Mouse (Mus musculus) neural tube, embryonic 13.5 days (tissue): ENCODE results near the gene LTO1. TPM values are rescaled to one million over a fixed set of nuclear protein-coding genes. Genes with fewer than 3 reads are reported as not detected.
"Not testable (repeated sequence)": the region's sequence is repeated elsewhere in the genome, so short reads cannot be mapped to it uniquely, and the experiment has no call there.

Source experiments
- ATAC-seq: fragments of 200-750 bp; cut with Nextera tagmentation; 2 replicates; pipeline ENCODE4 v1.8.0; 2017; ENCODE audit warnings: low read depth, mild to moderate bottlenecking, moderate TSS enrichment, moderate library complexity
- H3K27ac ChIP-seq: fragments of 300-500 bp; sonication (generic); replicated peaks from 2 replicates; pipeline ENCODE4 v1.5.1; 2015; ENCODE audit warnings: moderate library complexity, mild to moderate bottlenecking, inconsistent platforms
- H3K27me3 ChIP-seq: fragments of 300-500 bp; sonication (generic); 2 replicates; pipeline ENCODE4 v1.6.1; 2015; ENCODE audit warnings: mild to moderate bottlenecking, inconsistent platforms
- H3K36me3 ChIP-seq: fragments of 300-500 bp; sonication (generic); 2 replicates; pipeline ENCODE4 v1.6.1; 2015; ENCODE audit warnings: mild to moderate bottlenecking, inconsistent platforms
- H3K4me1 ChIP-seq: fragments of 300-500 bp; sonication (generic); replicated peaks from 2 replicates; pipeline ENCODE4 v1.6.1; 2015; ENCODE audit warnings: inconsistent platforms
- H3K4me2 ChIP-seq: fragments of 300-500 bp; sonication (generic); 2 replicates; pipeline ENCODE4 v1.6.1; 2015; ENCODE audit warnings: inconsistent platforms, mild to moderate bottlenecking, moderate library complexity
- H3K4me3 ChIP-seq: fragments of 300-500 bp; sonication (generic); 2 replicates; pipeline ENCODE4 v1.5.1; 2015; ENCODE audit warnings: mild to moderate bottlenecking, inconsistent platforms
- H3K9ac ChIP-seq: fragments of 300-500 bp; sonication (generic); 2 replicates; pipeline ENCODE4 v1.6.1; 2015; ENCODE audit warnings: moderate library complexity, mild to moderate bottlenecking, inconsistent platforms
- H3K9me3 ChIP-seq: fragments of 300-500 bp; sonication (generic); 2 replicates; pipeline ENCODE4 v1.6.1; 2016; ENCODE audit warnings: inconsistent platforms
- WGBS: fragments of 180-500 bp; shearing (Covaris S2); methylation state at CpG from one replicate; pipeline ENCODE4 v1.1.7; 2015; 5-methylcytosine and 5-hydroxymethylcytosine counted together
- polyA plus RNA-seq: library from polyadenylated mRNA; unstranded; fragments of >200 nt; fragmentation: Nextera tagmentation; extraction: Ambion mirVana; gene quantifications from 2 replicates; pipeline ENCODE4 v1.2.1, GENCODE M21; 2015

LTO1 gene
- polyA plus RNA-seq, 1 experiment from 2014 or later = 33.8 TPM

- Histone ChIP-seq H3K4me1 (peaks cover 29% of the 10 kb centered on the region), H3K4me3 (no peak overlapping the region), H3K36me3 (no peaks in the 10 kb centered on the region), H3K4me2 (no peak overlapping the region), H3K27me3 (peaks cover 41% of the 10 kb centered on the region), H3K9me3 (no peaks in the 10 kb centered on the region), H3K27ac (no peak overlapping the region), H3K9ac (no peak overlapping the region)
- WGBS = 62% methylated on average over 6 of the region's 6 CpGs
- no peak for ATAC-seq
Observed at GRCm38 (mm10) chr7:144892322-144892721, 22.6 kb upstream of the LTO1 start.

DNA sequence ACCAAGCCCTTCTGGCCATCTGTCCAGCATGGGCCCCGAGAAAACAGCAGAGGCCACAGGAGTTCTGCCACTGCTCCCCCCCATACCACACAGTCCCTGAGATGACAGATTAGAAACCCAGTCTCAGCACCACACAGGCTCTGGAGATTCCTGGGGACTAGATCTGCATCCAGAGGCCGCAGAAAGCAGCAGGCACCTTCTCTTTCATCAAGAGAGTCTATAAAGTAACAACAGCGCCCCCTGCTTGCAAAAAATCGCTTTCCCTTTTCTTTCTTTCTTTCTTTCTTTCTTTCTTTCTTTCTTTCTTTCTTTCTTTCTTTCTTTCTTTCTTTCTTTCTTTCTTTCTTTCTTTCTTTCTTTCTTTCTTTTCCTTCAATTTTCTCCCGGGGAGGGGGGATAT lies 20.7 kb upstream of the LTO1 start:
- no peak overlapping the region for H3K4me3 ChIP-seq

DNA sequence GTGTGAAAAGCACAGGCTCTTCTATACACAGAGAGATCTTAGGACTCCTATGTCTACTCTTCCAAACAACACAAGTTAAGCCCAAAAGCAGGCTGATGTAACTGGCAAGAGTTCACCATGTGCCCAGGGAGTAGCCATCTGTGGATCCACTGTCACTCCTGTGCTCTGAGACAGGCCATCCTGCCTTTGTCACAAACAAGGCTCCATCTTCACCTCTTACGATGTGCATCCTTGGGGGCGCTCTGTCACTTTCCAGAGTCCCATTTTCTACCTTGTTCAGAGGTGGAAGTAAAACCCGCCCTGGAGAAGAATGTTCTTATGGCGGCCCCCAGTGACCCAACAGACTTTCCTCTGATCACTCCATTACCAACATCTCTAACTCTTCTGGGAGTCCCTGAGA lies 20.2 kb upstream of the LTO1 start:
- Histone ChIP-seq H3K4me2 (peak overlapping the region; percentile 80), H3K36me3 (no peaks in the 10 kb centered on the region), H3K4me3 (peak overlapping the region; percentile 46), H3K9ac (no peak overlapping the region), H3K27me3 (peaks cover 51% of the 10 kb centered on the region), H3K9me3 (no peaks in the 10 kb centered on the region), H3K27ac (peak overlapping the region; percentile 39; the same call in 1 of the 2 replicates), H3K4me1 (peaks cover 42% of the 10 kb centered on the region)
- ATAC-seq = peak; percentile 9; the same call in 1 of the 2 replicates
- under 1% methylated on average over 4 of the region's 4 CpGs for WGBS

More for the DNA sequence above, 20.7 kb upstream of the LTO1 start:
- WGBS = 3% methylated on average over 5 of the region's 5 CpGs
- Histone ChIP-seq H3K9me3 (no peaks in the 10 kb centered on the region), H3K4me1 (peaks cover 42% of the 10 kb centered on the region), H3K27ac (no peak overlapping the region), H3K4me2 (0 out of 2 replicates have a peak overlapping the region, but pooled peaks have one; percentile 80), H3K27me3 (peaks cover 51% of the 10 kb centered on the region), H3K9ac (no peak overlapping the region), H3K36me3 (no peaks in the 10 kb centered on the region)
- no peak for ATAC-seq

DNA sequence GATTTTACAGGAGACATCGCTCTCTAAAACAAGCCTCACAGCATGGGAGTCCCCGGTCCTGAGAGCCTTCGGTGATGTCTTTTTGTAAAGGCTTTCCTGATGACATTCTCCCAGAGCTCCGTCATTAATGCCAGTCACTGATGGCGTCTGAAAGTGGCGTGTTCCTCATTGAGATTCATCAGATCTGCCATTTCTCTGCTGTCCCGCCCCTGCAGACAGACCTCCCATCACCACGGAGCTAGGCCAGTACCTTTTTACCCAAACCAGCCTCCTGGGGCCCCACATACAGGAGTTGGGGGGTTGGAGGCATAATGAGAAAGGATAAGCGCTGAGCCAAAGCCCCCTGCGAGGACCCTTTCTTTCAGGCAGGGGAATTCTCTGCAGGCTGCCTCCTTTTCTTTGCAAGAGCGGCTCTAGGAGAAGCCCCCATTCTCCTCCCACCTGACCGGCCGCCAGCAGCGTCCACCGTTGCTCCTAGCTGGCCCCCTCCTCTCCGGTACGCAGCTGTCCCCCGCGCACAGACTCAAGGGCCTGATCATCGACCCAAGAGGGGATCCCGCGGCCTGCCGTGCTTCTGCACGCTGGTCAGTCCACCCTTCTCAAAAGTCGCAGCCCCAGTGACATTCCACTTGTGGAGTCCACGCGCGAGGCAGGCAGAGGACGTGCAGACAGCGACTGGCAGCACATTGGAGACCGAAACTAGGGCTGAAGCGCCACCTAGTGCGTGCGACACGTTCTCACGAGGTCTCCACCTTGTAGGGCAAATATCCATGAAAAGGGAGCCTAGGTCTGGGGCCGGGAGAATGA lies 19.4 kb upstream of the LTO1 start:
- Histone ChIP-seq H3K27me3 (peaks cover 50% of the 10 kb centered on the region), H3K9me3 (no peaks in the 10 kb centered on the region), H3K27ac (peak overlapping the region; percentile 83), H3K4me1 (peaks cover 42% of the 10 kb centered on the region), H3K4me3 (peak overlapping the region; percentile 46), H3K4me2 (peak overlapping the region; percentile 80), H3K36me3 (no peaks in the 10 kb centered on the region), H3K9ac (peak overlapping the region; percentile 71)
- under 1% methylated on average over 37 of the region's 37 CpGs for WGBS
- ATAC-seq = peak; percentile 76

DNA sequence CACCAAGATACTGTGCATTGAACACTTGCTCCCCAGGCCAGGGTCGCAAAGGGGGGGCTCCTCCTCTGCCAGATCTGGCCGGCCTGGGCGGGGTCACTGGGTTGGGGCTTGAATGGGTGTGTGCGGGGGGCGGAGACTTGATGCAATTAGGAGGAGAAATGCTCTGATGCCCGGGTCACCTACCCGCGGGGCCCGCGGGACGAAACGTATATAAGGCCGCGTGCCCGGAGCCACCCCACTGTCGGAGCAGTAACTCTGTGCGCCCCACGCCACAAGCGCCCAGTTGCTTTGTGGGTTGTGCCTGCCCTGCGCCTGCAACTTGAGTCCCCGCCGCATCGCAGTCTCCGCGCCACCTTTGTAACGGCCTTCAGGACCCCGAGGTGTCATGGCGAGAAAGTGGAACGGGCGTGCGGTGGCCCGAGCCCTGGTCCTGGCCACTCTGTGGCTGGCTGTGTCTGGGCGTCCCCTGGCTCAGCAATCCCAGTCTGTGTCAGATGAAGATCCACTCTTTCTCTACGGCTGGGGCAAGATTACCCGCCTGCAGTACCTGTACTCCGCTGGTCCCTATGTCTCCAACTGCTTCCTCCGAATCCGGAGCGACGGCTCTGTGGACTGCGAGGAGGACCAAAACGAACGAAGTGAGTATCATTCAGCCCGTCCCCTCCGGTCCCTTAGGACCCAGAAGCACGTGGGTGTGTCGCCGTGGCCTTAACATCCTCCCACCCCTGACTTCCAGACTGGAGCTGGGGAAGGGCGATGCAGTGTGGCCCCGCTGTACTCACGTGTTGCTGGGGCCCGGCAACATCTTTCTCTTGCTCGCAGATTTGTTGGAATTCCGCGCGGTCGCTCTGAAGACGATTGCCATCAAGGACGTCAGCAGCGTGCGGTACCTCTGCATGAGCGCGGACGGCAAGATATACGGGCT lies 18.3 kb upstream of the LTO1 start, which contains the start of gene Fgf15:
TSS of gene Fgf15 (plus strand) at position 238 of the 925 bp plus-strand sequence.
- Histone ChIP-seq H3K4me1 (peaks cover 42% of the 10 kb centered on the region), H3K9ac (peak within 1 kb of the TSS; percentile 71), H3K4me2 (peak within 1 kb of the TSS; percentile 80), H3K36me3 (no peaks in the 10 kb centered on the region), H3K4me3 (peak within 1 kb of the TSS; percentile 46), H3K9me3 (no peaks in the 10 kb centered on the region), H3K27me3 (peaks cover 50% of the 10 kb centered on the region), H3K27ac (peak within 1 kb of the TSS; percentile 83)
- under 1% methylated on average over 65 of the region's 65 CpGs for WGBS
- 0 out of 2 replicates have a peak, but pooled peaks have one; percentile 14 for ATAC-seq

DNA sequence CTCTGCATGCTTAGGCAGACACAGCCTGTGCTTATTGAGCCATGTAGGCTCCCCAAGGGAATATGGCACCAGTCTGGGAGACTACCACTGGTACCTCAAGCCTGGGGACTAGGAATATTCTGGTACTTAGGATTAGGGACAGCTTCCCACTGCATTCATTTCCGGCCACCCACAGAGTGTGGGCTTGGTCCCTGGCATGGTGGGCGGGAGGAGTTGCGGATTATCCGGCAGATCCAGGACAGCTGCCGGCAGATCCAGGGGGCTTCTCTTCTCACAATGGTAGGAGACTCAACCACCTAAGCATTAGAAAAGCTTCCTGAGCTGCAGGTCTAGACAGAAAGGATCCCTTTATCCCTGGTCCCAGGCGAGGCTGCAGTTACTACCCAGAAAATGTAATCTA lies 16.4 kb upstream of the LTO1 start:
- H3K4me3 ChIP-seq = peak overlapping the region; percentile 46
- peak overlapping the region; percentile 9; the same call in 1 of the 2 replicates for H3K9ac ChIP-seq

DNA sequence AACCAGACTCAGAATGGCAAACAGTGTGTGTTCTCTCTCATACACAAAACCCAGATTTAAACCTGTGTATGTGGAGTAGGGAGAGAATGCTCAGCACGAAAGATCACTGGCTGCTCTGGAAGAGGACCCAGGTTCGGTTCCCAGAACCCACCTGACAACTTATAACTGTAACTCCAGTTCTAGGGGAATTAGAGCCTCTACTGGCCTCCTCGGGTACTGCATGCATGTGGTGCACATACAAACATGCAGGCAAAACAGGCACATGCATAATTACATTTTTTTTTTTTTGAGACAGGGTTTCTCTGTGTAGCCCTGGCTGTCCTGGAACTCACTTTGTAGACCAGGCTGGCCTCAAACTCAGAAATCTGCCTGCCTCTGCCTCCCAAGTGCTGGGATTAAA lies 9.4 kb upstream of the LTO1 start:
- 90% methylated on average over 3 of the region's 3 CpGs for WGBS
- H3K4me1 ChIP-seq, H3K36me3 ChIP-seq, H3K9me3 ChIP-seq, H3K27ac ChIP-seq, H3K27me3 ChIP-seq, ATAC-seq, H3K4me3 ChIP-seq, H3K4me2 ChIP-seq, H3K9ac ChIP-seq: not testable (repeated sequence)

More for the DNA sequence above, 16.4 kb upstream of the LTO1 start:
- Histone ChIP-seq H3K4me1 (peaks cover 42% of the 10 kb centered on the region), H3K9me3 (no peaks in the 10 kb centered on the region), H3K36me3 (no peaks in the 10 kb centered on the region), H3K27ac (no peak overlapping the region), H3K27me3 (peaks cover 46% of the 10 kb centered on the region), H3K4me2 (peak overlapping the region; percentile 80)
- 29% methylated on average over 6 of the region's 6 CpGs for WGBS
- ATAC-seq = no peak

GRCm38 (mm10) chr7:144906708-144907397 lies 8.0 kb upstream of the LTO1 start:
- H3K27me3 ChIP-seq = no peaks in the 10 kb centered on the region
- peaks cover 4% of the 10 kb centered on the region; the same call in 1 of the 2 replicates for H3K4me1 ChIP-seq
- peak overlapping the region; percentile 51 for H3K4me2 ChIP-seq
- 13% methylated on average over 28 of the region's 28 CpGs for WGBS
- no peaks in the 10 kb centered on the region for H3K36me3 ChIP-seq
- H3K9me3 ChIP-seq = no peaks in the 10 kb centered on the region; the same call in 1 of the 2 replicates
- H3K9ac ChIP-seq = peak overlapping the region; percentile 52; the same call in 1 of the 2 replicates
- H3K4me3 ChIP-seq = 0 out of 2 replicates have a peak overlapping the region, but pooled peaks have one; percentile 8
- H3K27ac ChIP-seq = no peak overlapping the region
- ATAC-seq = peak; percentile 70; the same call in 1 of the 2 replicates

DNA sequence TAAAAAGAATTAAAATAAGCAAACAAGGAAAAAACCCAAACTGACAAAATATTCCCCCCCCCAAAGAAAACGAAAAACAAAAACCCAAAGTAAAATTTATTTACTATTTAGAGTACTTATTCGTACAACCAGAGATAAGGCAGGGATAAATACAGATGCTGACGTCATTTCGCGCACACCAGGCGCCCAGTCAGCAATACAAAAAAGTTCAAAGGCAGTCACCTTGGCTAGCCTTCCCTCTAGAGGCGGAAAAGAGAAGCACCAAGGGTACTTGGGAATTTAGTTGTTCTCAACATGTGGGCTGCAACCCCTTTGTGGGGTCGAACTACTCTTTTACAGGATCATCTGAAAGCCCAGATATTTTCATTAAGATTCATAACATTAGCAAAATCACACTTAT lies 7.1 kb upstream of the LTO1 start:
- Histone ChIP-seq H3K4me2 (no peak overlapping the region), H3K4me1 (peaks cover 4% of the 10 kb centered on the region; the same call in 1 of the 2 replicates), H3K4me3 (no peak overlapping the region), H3K27ac (no peak overlapping the region), H3K27me3 (no peaks in the 10 kb centered on the region), H3K9ac (no peak overlapping the region), H3K36me3 (no peaks in the 10 kb centered on the region), H3K9me3 (no peaks in the 10 kb centered on the region; the same call in 1 of the 2 replicates)
- WGBS = 13% methylated on average over 8 of the region's 8 CpGs
- no peak for ATAC-seq

DNA sequence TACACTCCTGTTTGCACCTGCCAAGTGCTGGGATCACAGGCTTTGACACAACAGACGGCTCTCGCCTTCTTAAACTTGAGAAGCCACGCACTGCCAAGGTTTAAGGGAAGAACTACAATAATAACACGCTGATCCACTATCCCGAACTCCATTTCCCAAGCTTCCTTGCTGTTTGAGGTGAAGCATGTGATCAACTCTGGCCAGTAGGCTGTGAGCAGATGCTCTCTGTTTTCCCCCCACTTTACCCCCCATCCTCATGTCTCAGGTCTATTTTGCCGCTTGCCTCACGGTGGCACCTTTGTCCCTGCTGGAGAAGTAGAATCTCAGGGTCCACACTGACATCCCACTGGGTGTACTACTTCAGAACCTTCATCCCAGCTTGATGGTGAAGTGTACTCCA lies 6.2 kb upstream of the LTO1 start:
- WGBS = 43% methylated on average over 7 of the region's 7 CpGs
- H3K9ac ChIP-seq = no peak overlapping the region
- peaks cover 4% of the 10 kb centered on the region; the same call in 1 of the 2 replicates for H3K4me1 ChIP-seq
- H3K27ac ChIP-seq = no peak overlapping the region
- H3K36me3 ChIP-seq = no peaks in the 10 kb centered on the region
- peak; percentile 55; the same call in 1 of the 2 replicates for ATAC-seq
- H3K4me3 ChIP-seq = no peak overlapping the region
- H3K27me3 ChIP-seq = no peaks in the 10 kb centered on the region
- H3K9me3 ChIP-seq = no peaks in the 10 kb centered on the region; the same call in 1 of the 2 replicates
- no peak overlapping the region for H3K4me2 ChIP-seq

- no peak overlapping the region for H3K4me2 ChIP-seq
- no peaks in the 10 kb centered on the region for H3K9me3 ChIP-seq
- no peaks in the 10 kb centered on the region for H3K36me3 ChIP-seq
- 78% methylated on average over 1 of the region's 1 CpGs for WGBS
- H3K9ac ChIP-seq = no peak overlapping the region
- no peak for ATAC-seq
- no peak overlapping the region for H3K4me3 ChIP-seq
- H3K27me3 ChIP-seq = no peaks in the 10 kb centered on the region
- no peak overlapping the region for H3K27ac ChIP-seq
- peaks cover 11% of the 10 kb centered on the region for H3K4me1 ChIP-seq
Observed at GRCm38 (mm10) chr7:144911121-144911520, 3.8 kb upstream of the LTO1 start.
